Mouse (Mus musculus) neural tube, embryonic 14.5 days (tissue): ENCODE measurements around the gene Pecr. TPM values are rescaled to one million over a fixed set of nuclear protein-coding genes. Genes with fewer than 3 reads are reported as not detected.

ENCODE experiments used
- ATAC-seq: fragments of 200-750 bp; cut with Nextera tagmentation; 2 replicates; pipeline ENCODE4 v1.8.0; 2017; ENCODE audit warnings: low read depth, mild to moderate bottlenecking, moderate TSS enrichment, moderate library complexity
- H3K27ac ChIP-seq: fragments of 300-500 bp; sonication (generic); 2 replicates; pipeline ENCODE4 v1.5.1; 2014; ENCODE audit warnings: low read depth, mild to moderate bottlenecking, control low read depth, low read length, moderate library complexity, mixed read lengths
- H3K27me3 ChIP-seq: fragments of 300-500 bp; sonication (generic); 2 replicates; pipeline ENCODE4 v1.6.1; 2014; ENCODE audit warnings: low read length; ENCODE audit not compliant: control insufficient read depth, insufficient read depth
- H3K36me3 ChIP-seq: fragments of 300-500 bp; sonication (generic); 2 replicates; pipeline ENCODE4 v1.6.1; 2014; ENCODE audit warnings: low read length, mixed read lengths; ENCODE audit not compliant: control insufficient read depth, insufficient read depth
- H3K4me1 ChIP-seq: fragments of 300-500 bp; sonication (generic); 2 replicates; pipeline ENCODE4 v1.6.1; 2014; ENCODE audit warnings: low read length; ENCODE audit not compliant: control insufficient read depth, insufficient read depth
- H3K4me2 ChIP-seq: fragments of 300-500 bp; sonication (generic); 2 replicates; pipeline ENCODE4 v1.6.1; 2014; ENCODE audit warnings: mild to moderate bottlenecking, low read depth, low read length, control low read depth
- H3K4me3 ChIP-seq: fragments of 300-500 bp; sonication (generic); 2 replicates; pipeline ENCODE4 v1.5.1; 2014; ENCODE audit warnings: low read depth, low read length, control low read depth, mixed read lengths
- H3K9ac ChIP-seq: fragments of 300-500 bp; sonication (generic); replicated peaks from 2 replicates; pipeline ENCODE4 v1.6.1; 2014; ENCODE audit warnings: low read depth, mild to moderate bottlenecking, control low read depth, low read length, mixed read lengths
- H3K9me3 ChIP-seq: fragments of 300-500 bp; sonication (generic); 2 replicates; pipeline ENCODE4 v1.6.1; 2016; ENCODE audit warnings: low read length; ENCODE audit not compliant: control insufficient read depth
- WGBS: fragments of 180-500 bp; shearing (Covaris S2); extraction: QIAGEN DNeasy Blood & Tissue Kit; methylation state at CpG from one replicate; pipeline ENCODE4 v1.1.7; 2014; 5-methylcytosine and 5-hydroxymethylcytosine counted together
- polyA plus RNA-seq: library from polyadenylated mRNA; unstranded; fragments of >200 nt; fragmentation: Nextera tagmentation; extraction: Ambion mirVana; gene quantifications from 2 replicates; pipeline ENCODE4 v1.2.1, GENCODE M21; 2014

Gene Pecr
- polyA plus RNA-seq, 1 experiment from 2014 or later, result 7.6 TPM

GRCm38 (mm10) chr1:72278085-72278484 is 6.0 kb downstream of the Pecr start:
- Histone ChIP-seq H3K27me3 (no peaks in the 10 kb centered on the region), H3K9ac (no peak overlapping the region), H3K9me3 (no peaks in the 10 kb centered on the region), H3K4me2 (no peak overlapping the region), H3K4me1 (no peaks in the 10 kb centered on the region), H3K4me3 (no peak overlapping the region), H3K36me3 (no peaks in the 10 kb centered on the region), H3K27ac (no peak overlapping the region)
- WGBS, result 94% methylated on average over 3 of the region's 3 CpGs
- no peak for ATAC-seq

- no peaks in the 10 kb centered on the region for H3K4me1 ChIP-seq
- H3K4me2 ChIP-seq, result no peak overlapping the region
- no peak overlapping the region for H3K4me3 ChIP-seq
- peaks cover 4% of the 10 kb centered on the region; the same call in 1 of the 2 replicates for H3K36me3 ChIP-seq
- H3K9me3 ChIP-seq, result no peaks in the 10 kb centered on the region
- 95% methylated on average over 3 of the region's 3 CpGs for WGBS
- H3K27ac ChIP-seq, result no peak overlapping the region
- H3K27me3 ChIP-seq, result no peaks in the 10 kb centered on the region
- H3K9ac ChIP-seq, result no peak overlapping the region
- ATAC-seq, result no peak
Observed at GRCm38 (mm10) chr1:72263099-72263498, 21.0 kb downstream of the Pecr start.

GRCm38 (mm10) chr1:72256381-72257256 is 27.5 kb downstream of the Pecr start:
- WGBS, result 74% methylated on average over 9 of the region's 9 CpGs
- H3K4me1 ChIP-seq, result peaks cover 5% of the 10 kb centered on the region
- peak overlapping the region; percentile 36; the same call in 1 of the 2 replicates for H3K4me3 ChIP-seq
- ATAC-seq, result no peak
- H3K27me3 ChIP-seq, result no peaks in the 10 kb centered on the region
- H3K9ac ChIP-seq, result peak overlapping the region; percentile 43; the same call in 1 of the 2 replicates
- peak overlapping the region; percentile 74 for H3K27ac ChIP-seq
- peak overlapping the region; percentile 50 for H3K4me2 ChIP-seq
- no peaks in the 10 kb centered on the region for H3K9me3 ChIP-seq
- H3K36me3 ChIP-seq, result no peaks in the 10 kb centered on the region

- H3K36me3 ChIP-seq, result no peaks in the 10 kb centered on the region
- peak overlapping the region; percentile 74 for H3K27ac ChIP-seq
- peak overlapping the region; percentile 36 for H3K4me3 ChIP-seq
- H3K9ac ChIP-seq, result peak overlapping the region; percentile 43
- H3K4me2 ChIP-seq, result peak overlapping the region; percentile 50
- H3K9me3 ChIP-seq, result no peaks in the 10 kb centered on the region
- peaks cover 5% of the 10 kb centered on the region for H3K4me1 ChIP-seq
- no peaks in the 10 kb centered on the region for H3K27me3 ChIP-seq
- ATAC-seq, result no peak
- WGBS, result 23% methylated on average over 11 of the region's 11 CpGs
Observed at GRCm38 (mm10) chr1:72255854-72256175, 28.3 kb downstream of the Pecr start.

GRCm38 (mm10) chr1:72255062-72255853 is 28.9 kb downstream of the Pecr start:
- WGBS, result 6% methylated on average over 15 of the region's 15 CpGs
- ATAC-seq, result peak; percentile 72

GRCm38 (mm10) chr1:72254545-72255061 is 29.5 kb downstream of the Pecr start:
- H3K4me2 ChIP-seq, result peak overlapping the region; percentile 50
- no peaks in the 10 kb centered on the region for H3K27me3 ChIP-seq
- peak overlapping the region; percentile 43 for H3K9ac ChIP-seq
- H3K27ac ChIP-seq, result peak overlapping the region; percentile 74
- H3K4me1 ChIP-seq, result peaks cover 5% of the 10 kb centered on the region
- ATAC-seq, result peak; percentile 93
- H3K9me3 ChIP-seq, result no peaks in the 10 kb centered on the region
- H3K4me3 ChIP-seq, result peak overlapping the region; percentile 36
- no peaks in the 10 kb centered on the region for H3K36me3 ChIP-seq
- 3% methylated on average over 35 of the region's 35 CpGs for WGBS

More at GRCm38 (mm10) chr1:72255062-72255853, 28.9 kb downstream of the Pecr start:
- Histone ChIP-seq H3K36me3 (no peaks in the 10 kb centered on the region), H3K27ac (peak overlapping the region; percentile 74), H3K4me1 (peaks cover 5% of the 10 kb centered on the region), H3K4me3 (peak overlapping the region; percentile 36), H3K4me2 (peak overlapping the region; percentile 50), H3K9me3 (no peaks in the 10 kb centered on the region), H3K27me3 (no peaks in the 10 kb centered on the region), H3K9ac (peak overlapping the region; percentile 43)

- no peaks in the 10 kb centered on the region for H3K27me3 ChIP-seq
- peak overlapping the region; percentile 43 for H3K9ac ChIP-seq
- no peak overlapping the region for H3K27ac ChIP-seq
- peak overlapping the region; percentile 50 for H3K4me2 ChIP-seq
- peaks cover 5% of the 10 kb centered on the region for H3K4me1 ChIP-seq
- no peaks in the 10 kb centered on the region for H3K9me3 ChIP-seq
- H3K36me3 ChIP-seq, result no peaks in the 10 kb centered on the region
- no peak for ATAC-seq
- H3K4me3 ChIP-seq, result peak overlapping the region; percentile 36
- WGBS, result 33% methylated on average over 11 of the region's 11 CpGs
Observed at GRCm38 (mm10) chr1:72253881-72254491, 30.1 kb downstream of the Pecr start.

GRCm38 (mm10) chr1:72251806-72252205 is 32.3 kb downstream of the Pecr start:
- Histone ChIP-seq H3K9ac (no peak overlapping the region), H3K27me3 (no peaks in the 10 kb centered on the region), H3K9me3 (no peaks in the 10 kb centered on the region), H3K27ac (no peak overlapping the region), H3K36me3 (no peaks in the 10 kb centered on the region), H3K4me1 (peaks cover 5% of the 10 kb centered on the region), H3K4me2 (no peak overlapping the region), H3K4me3 (no peak overlapping the region)
- ATAC-seq, result no peak
- 81% methylated on average over 1 of the region's 1 CpGs for WGBS
